Mouse (Mus musculus): Measurements from ENCODE around the gene Arid2. TPM values are rescaled to one million over a fixed set of nuclear protein-coding genes. Genes with fewer than 3 reads are reported as not detected.

Gene Arid2
- polyA plus RNA-seq, 1 experiment from 2014 or later = 14.1 TPM

GRCm38 (mm10) chr15:96286015-96286934, 1.0 kb upstream of the Arid2 start:
- Histone ChIP-seq H3K27me3 (replicated peaks) (no peaks in the 10 kb centered on the region), H3K4me3 (peak overlapping the region; percentile 96), H3K9ac (peak overlapping the region; percentile 100), H3K9me3 (no peaks in the 10 kb centered on the region), H3K27ac (replicated peaks) (peak overlapping the region; percentile 100), H3K36me3 (peaks cover 8% of the 10 kb centered on the region), H3K4me1 (peaks cover 41% of the 10 kb centered on the region), H3K4me2 (peak overlapping the region; percentile 90)
- peak; percentile 65 for ATAC-seq (ENCODE audit: extremely low read depth, insufficient number of reproducible peaks, low FRiP score, low TSS enrichment)
- under 1% methylated on average over 72 of the region's 72 CpGs for WGBS

- peaks cover 35% of the 10 kb centered on the region for H3K4me1 ChIP-seq
- peak overlapping the region; percentile 96 for H3K4me3 ChIP-seq
- H3K27me3 ChIP-seq (replicated peaks) = no peaks in the 10 kb centered on the region
- H3K9ac ChIP-seq = peak overlapping the region; percentile 100
- WGBS = 3% methylated on average over 16 of the region's 63 CpGs
- H3K36me3 ChIP-seq = peaks cover 11% of the 10 kb centered on the region
- peak overlapping the region; percentile 90 for H3K4me2 ChIP-seq
- no peaks in the 10 kb centered on the region for H3K9me3 ChIP-seq
- peak overlapping the region; percentile 100 for H3K27ac ChIP-seq (replicated peaks)
- peak; percentile 10 for ATAC-seq (ENCODE audit: extremely low read depth, insufficient number of reproducible peaks, low FRiP score, low TSS enrichment)
These were observed 404 bp upstream of the Arid2 start for GRCm38 (mm10) chr15:96286935-96287292.

- Histone ChIP-seq H3K27ac (replicated peaks) (peak overlapping the region; percentile 100), H3K9me3 (no peaks in the 10 kb centered on the region), H3K9ac (peak overlapping the region; percentile 100), H3K4me3 (peak overlapping the region; percentile 96), H3K27me3 (replicated peaks) (no peaks in the 10 kb centered on the region), H3K4me2 (peak overlapping the region; percentile 90), H3K36me3 (peaks cover 17% of the 10 kb centered on the region), H3K4me1 (peaks cover 32% of the 10 kb centered on the region)
- no peak for ATAC-seq (ENCODE audit: extremely low read depth, insufficient number of reproducible peaks, low FRiP score, low TSS enrichment)
- under 1% methylated on average over 61 of the region's 97 CpGs for WGBS
These were observed 888 bp downstream of the Arid2 start for GRCm38 (mm10) chr15:96287976-96288835.

- peak overlapping the region; percentile 90 for H3K4me2 ChIP-seq
- H3K27me3 ChIP-seq (replicated peaks) = no peaks in the 10 kb centered on the region
- no peaks in the 10 kb centered on the region for H3K9me3 ChIP-seq
- peaks cover 17% of the 10 kb centered on the region for H3K36me3 ChIP-seq
- 7% methylated on average over 9 of the region's 9 CpGs for WGBS
- peaks cover 31% of the 10 kb centered on the region for H3K4me1 ChIP-seq
- peak overlapping the region; percentile 96 for H3K4me3 ChIP-seq
- peak overlapping the region; percentile 100 for H3K27ac ChIP-seq (replicated peaks)
- H3K9ac ChIP-seq = peak overlapping the region; percentile 100
- ATAC-seq (ENCODE audit: extremely low read depth, insufficient number of reproducible peaks, low FRiP score, low TSS enrichment) = no peak
These were observed 1.6 kb downstream of the Arid2 start for GRCm38 (mm10) chr15:96288836-96289390.

GRCm38 (mm10) chr15:96290001-96290400, 2.7 kb downstream of the Arid2 start:
- WGBS = 57% methylated on average over 1 of the region's 1 CpGs
- peaks cover 38% of the 10 kb centered on the region for H3K4me1 ChIP-seq
- H3K4me3 ChIP-seq = peak overlapping the region; percentile 34
- 0 out of 2 replicates have a peak overlapping the region, but pooled peaks have one; percentile 68 for H3K9ac ChIP-seq
- no peaks in the 10 kb centered on the region for H3K9me3 ChIP-seq
- H3K4me2 ChIP-seq = peak overlapping the region; percentile 57
- ATAC-seq (ENCODE audit: extremely low read depth, insufficient number of reproducible peaks, low FRiP score, low TSS enrichment) = no peak
- H3K36me3 ChIP-seq = peaks cover 27% of the 10 kb centered on the region
- H3K27me3 ChIP-seq (replicated peaks) = no peaks in the 10 kb centered on the region
- no peak overlapping the region for H3K27ac ChIP-seq (replicated peaks)

- no peak overlapping the region for H3K27ac ChIP-seq (replicated peaks)
- no peak overlapping the region for H3K4me2 ChIP-seq
- no peak overlapping the region for H3K9ac ChIP-seq
- 49% methylated on average over 3 of the region's 3 CpGs for WGBS
- no peaks in the 10 kb centered on the region for H3K27me3 ChIP-seq (replicated peaks)
- ATAC-seq (ENCODE audit: extremely low read depth, insufficient number of reproducible peaks, low FRiP score, low TSS enrichment) = no peak
- H3K4me1 ChIP-seq = peaks cover 53% of the 10 kb centered on the region
- no peaks in the 10 kb centered on the region for H3K9me3 ChIP-seq
- peaks cover 28% of the 10 kb centered on the region for H3K36me3 ChIP-seq
- no peak overlapping the region for H3K4me3 ChIP-seq
These were observed 6.1 kb downstream of the Arid2 start for GRCm38 (mm10) chr15:96293444-96293843.

- ATAC-seq (ENCODE audit: extremely low read depth, insufficient number of reproducible peaks, low FRiP score, low TSS enrichment) = no peak
- H3K36me3 ChIP-seq = peaks cover 34% of the 10 kb centered on the region
- WGBS = 74% methylated on average over 9 of the region's 9 CpGs
- no peaks in the 10 kb centered on the region for H3K27me3 ChIP-seq (replicated peaks)
- 0 out of 2 replicates have a peak overlapping the region, but pooled peaks have one; percentile 19 for H3K9ac ChIP-seq
- no peak overlapping the region for H3K4me2 ChIP-seq
- no peak overlapping the region for H3K27ac ChIP-seq (replicated peaks)
- H3K4me3 ChIP-seq = no peak overlapping the region
- H3K4me1 ChIP-seq = peaks cover 41% of the 10 kb centered on the region
- no peaks in the 10 kb centered on the region for H3K9me3 ChIP-seq
These were observed 9.8 kb downstream of the Arid2 start for GRCm38 (mm10) chr15:96297078-96297590.

GRCm38 (mm10) chr15:96297623-96298188, 10.4 kb downstream of the Arid2 start:
- Histone ChIP-seq H3K9me3 (no peaks in the 10 kb centered on the region), H3K4me1 (peaks cover 36% of the 10 kb centered on the region), H3K27ac (replicated peaks) (no peak overlapping the region), H3K27me3 (replicated peaks) (no peaks in the 10 kb centered on the region), H3K36me3 (peaks cover 34% of the 10 kb centered on the region), H3K4me2 (no peak overlapping the region), H3K9ac (0 out of 2 replicates have a peak overlapping the region, but pooled peaks have one; percentile 19), H3K4me3 (no peak overlapping the region)
- no peak for ATAC-seq (ENCODE audit: extremely low read depth, insufficient number of reproducible peaks, low FRiP score, low TSS enrichment)
- 95% methylated on average over 9 of the region's 9 CpGs for WGBS

GRCm38 (mm10) chr15:96309310-96309709, 22.0 kb downstream of the Arid2 start:
- 66% methylated on average over 6 of the region's 6 CpGs for whole genome bisulfite sequencing
- Histone ChIP-seq H3K36me3 (peaks cover 45% of the 10 kb centered on the region), H3K4me3 (no peak overlapping the region), H3K4me2 (no peak overlapping the region), H3K9me3 (no peaks in the 10 kb centered on the region), H3K9ac (no peak overlapping the region), H3K27me3 (replicated peaks) (no peaks in the 10 kb centered on the region), H3K4me1 (peaks cover 10% of the 10 kb centered on the region; the same call in 1 of the 2 replicates), H3K27ac (replicated peaks) (no peak overlapping the region)
- no peak for ATAC-seq (ENCODE audit: extremely low read depth, insufficient number of reproducible peaks, low FRiP score, low TSS enrichment)

GRCm38 (mm10) chr15:96312902-96313301, 25.6 kb downstream of the Arid2 start:
- ATAC-seq (ENCODE audit: extremely low read depth, insufficient number of reproducible peaks, low FRiP score, low TSS enrichment) = no peak
- no peaks in the 10 kb centered on the region for H3K9me3 ChIP-seq
- no peak overlapping the region for H3K4me2 ChIP-seq
- WGBS = 94% methylated on average over 1 of the region's 1 CpGs
- peaks cover 31% of the 10 kb centered on the region for H3K36me3 ChIP-seq
- H3K9ac ChIP-seq = no peak overlapping the region
- H3K27ac ChIP-seq (replicated peaks) = no peak overlapping the region
- H3K4me1 ChIP-seq = peaks cover 18% of the 10 kb centered on the region
- no peaks in the 10 kb centered on the region for H3K27me3 ChIP-seq (replicated peaks)
- H3K4me3 ChIP-seq = no peak overlapping the region
